In genomic region chr4:133763112-133763511, GRCm38 (mm10) we compare ENCODE assay signal across 25 mouse cellular contexts.
"Had no signal": no experiment of that assay in that cellular context is flagged by ENCODE, and none has a peak within 500 bp of the region (broad histone marks: within the 10 kb centered on the region; RNA-seq: fewer than 3 reads in every experiment).

No protein-coding gene starts in this region.

- H3K27me3 ChIP-seq: limb, embryonic 13.5 days; lung, embryonic 15.5 days; neural tube, embryonic 12.5 days; neural tube, embryonic 15.5 days had no signal

- H3K36me3 ChIP-seq: limb, embryonic 10.5 days; limb, embryonic 13.5 days; lung, embryonic 15.5 days; midbrain, embryonic 10.5 days; neural tube, embryonic 12.5 days; neural tube, embryonic 15.5 days had no signal

- H3K4me2 ChIP-seq: limb, embryonic 13.5 days; lung, embryonic 15.5 days; neural tube, embryonic 12.5 days; neural tube, embryonic 15.5 days had no signal

- H3K27ac ChIP-seq: kidney, postnatal 0 days; layer of hippocampus, adult 2 months; limb, embryonic 10.5 days; limb, embryonic 13.5 days; liver, embryonic 14.5 days; lung, embryonic 15.5 days; midbrain, embryonic 10.5 days; neural tube, embryonic 12.5 days; neural tube, embryonic 15.5 days; stomach, postnatal 0 days had no signal

- DNase-seq: layer of hippocampus, adult 9-11 months; liver; liver, postnatal 0 days; lung, postnatal 10 days; lung, postnatal 36 days; midbrain, embryonic 14.5 days; right cerebral cortex, adult 18-20 months; right cerebral cortex, postnatal 14 days; right cerebral cortex, postnatal 4 days; thymus, adult 2 months; thymus, postnatal 14 days; thymus, postnatal 4 days had no signal

- ATAC-seq: inflammation-experienced regulatory T-cells, adult 6 months; intestine, embryonic 16.5 days; liver, postnatal 0 days had no signal

- H3K9ac ChIP-seq: limb, embryonic 13.5 days; liver, embryonic 14.5 days; liver, postnatal 0 days; lung, embryonic 15.5 days; neural tube, embryonic 12.5 days; neural tube, embryonic 15.5 days had no signal

- H3K4me3 ChIP-seq: layer of hippocampus, adult 2 months; limb, embryonic 10.5 days; limb, embryonic 13.5 days; lung, embryonic 15.5 days; megakaryocyte, embryonic 14.5 days; midbrain, embryonic 10.5 days; neural tube, embryonic 12.5 days; neural tube, embryonic 15.5 days had no signal

- H3K9me3 ChIP-seq: limb, embryonic 10.5 days; limb, embryonic 13.5 days; lung, embryonic 15.5 days; midbrain, embryonic 10.5 days; neural tube, embryonic 12.5 days; neural tube, embryonic 15.5 days had no signal

- H3K4me1 ChIP-seq: limb, embryonic 10.5 days; limb, embryonic 13.5 days; lung, embryonic 15.5 days; midbrain, embryonic 10.5 days; neural tube, embryonic 12.5 days; neural tube, embryonic 15.5 days had no signal
